Mouse (Mus musculus): ENCODE data around the gene Usp7.

The Usp7 gene

GRCm38 (mm10) chr16:8724031-8724430 lies 68.1 kb downstream of the Usp7 start:
- DNase-seq (ENCODE audit: low read depth, low spot score), result no peak

GRCm38 (mm10) chr16:8720447-8720846 lies 71.7 kb downstream of the Usp7 start:
- no peak for DNase-seq (ENCODE audit: low read depth, low spot score)

GRCm38 (mm10) chr16:8717744-8718143 lies 74.4 kb downstream of the Usp7 start:
- DNase-seq (ENCODE audit: low read depth, low spot score), result peak; percentile 51

- no peak for DNase-seq (ENCODE audit: low read depth, low spot score)
Measured at GRCm38 (mm10) chr16:8716300-8716699, 75.8 kb downstream of the Usp7 start.

GRCm38 (mm10) chr16:8715513-8716080 lies 76.5 kb downstream of the Usp7 start:
- DNase-seq (ENCODE audit: low read depth, low spot score), result peak; percentile 48

- DNase-seq (ENCODE audit: low read depth, low spot score), result no peak
Measured at GRCm38 (mm10) chr16:8714851-8715250, 77.3 kb downstream of the Usp7 start.

- no peak for DNase-seq (ENCODE audit: low read depth, low spot score)
Measured at GRCm38 (mm10) chr16:8711998-8712397, 80.1 kb downstream of the Usp7 start.

- no peak for DNase-seq (ENCODE audit: low read depth, low spot score)
Measured at GRCm38 (mm10) chr16:8700586-8700985, 91.5 kb downstream of the Usp7 start.

- no peak for DNase-seq (ENCODE audit: low read depth, low spot score)
Measured at GRCm38 (mm10) chr16:8699556-8699955, 92.6 kb downstream of the Usp7 start.

GRCm38 (mm10) chr16:8691206-8691605 lies 100.9 kb downstream of the Usp7 start:
- no peak for DNase-seq (ENCODE audit: low read depth, low spot score)

GRCm38 (mm10) chr16:8689979-8690656 lies 102.0 kb downstream of the Usp7 start:
- DNase-seq (ENCODE audit: low read depth, low spot score), result no peak

GRCm38 (mm10) chr16:8687559-8688112 lies 104.5 kb downstream of the Usp7 start:
- DNase-seq (ENCODE audit: low read depth, low spot score), result no peak

- DNase-seq (ENCODE audit: low read depth, low spot score), result no peak
Measured at GRCm38 (mm10) chr16:8686871-8687535, 105.1 kb downstream of the Usp7 start.

- peak; percentile 89 for DNase-seq (ENCODE audit: low read depth, low spot score)
Measured at GRCm38 (mm10) chr16:8686121-8686870, 105.8 kb downstream of the Usp7 start.

- DNase-seq (ENCODE audit: low read depth, low spot score), result no peak
Measured at GRCm38 (mm10) chr16:8685087-8685486, 107.0 kb downstream of the Usp7 start.

GRCm38 (mm10) chr16:8680470-8680869 lies 111.6 kb downstream of the Usp7 start, which contains the start of gene Gm5767:
Gm5767 (plus strand) TSS chr16:8680770.
- DNase-seq (ENCODE audit: low read depth, low spot score), result no peak

GRCm38 (mm10) chr16:8679780-8680179 lies 112.3 kb downstream of the Usp7 start:
- DNase-seq (ENCODE audit: low read depth, low spot score), result no peak

GRCm38 (mm10) chr16:8678676-8679075 lies 113.4 kb downstream of the Usp7 start:
- DNase-seq (ENCODE audit: low read depth, low spot score), result no peak

- no peak for DNase-seq (ENCODE audit: low read depth, low spot score)
Measured at GRCm38 (mm10) chr16:8678035-8678434, 114.1 kb downstream of the Usp7 start.

GRCm38 (mm10) chr16:8676800-8677199 lies 115.3 kb downstream of the Usp7 start:
- peak; percentile 82 for DNase-seq (ENCODE audit: low read depth, low spot score)

GRCm38 (mm10) chr16:8676228-8676627 lies 115.9 kb downstream of the Usp7 start:
- no peak for DNase-seq (ENCODE audit: low read depth, low spot score)

- DNase-seq (ENCODE audit: low read depth, low spot score), result no peak
Measured at GRCm38 (mm10) chr16:8675559-8675958, 116.5 kb downstream of the Usp7 start.
